Mouse (Mus musculus) liver, postnatal 0 days (tissue): ENCODE data around the gene Hist1h1c.

ENCODE experiments used
- CTCF ChIP-seq: sonication (generic); IDR thresholded peaks from 2 replicates; pipeline ENCODE4 v1.5.1; 2016; ENCODE audit warnings: antibody characterized with exemption, low read depth
- EP300 ChIP-seq: IDR thresholded peaks from 2 replicates; pipeline ENCODE4 v1.6.1; 2016; ENCODE audit warnings: antibody characterized with exemption, low read depth, mild to moderate bottlenecking

- TF ChIP-seq CTCF: no peak
- no peak for TF ChIP-seq EP300
Observed at GRCm38 (mm10) chr13:23757921-23758320, 19.3 kb downstream of the Hist1h1c start.
